Mouse (Mus musculus) liver, embryonic 15.5 days (tissue): ENCODE results near the gene Alk. TPM values are rescaled to one million over a fixed set of nuclear protein-coding genes. Genes with fewer than 3 reads are reported as not detected.

Experiments used
- ATAC-seq: fragments of 200-750 bp; cut with Nextera tagmentation; 2 replicates; pipeline ENCODE4 v1.8.0; 2017; ENCODE audit warnings: moderate number of reproducible peaks, mild to moderate bottlenecking, moderate library complexity; ENCODE audit not compliant: insufficient read depth
- H3K27ac ChIP-seq: fragments of 300-500 bp; sonication (generic); replicated peaks from 2 replicates; pipeline ENCODE4 v1.5.1; 2015; ENCODE audit warnings: mild to moderate bottlenecking, inconsistent platforms
- H3K27me3 ChIP-seq: fragments of 300-500 bp; sonication (generic); 2 replicates; pipeline ENCODE4 v1.6.1; 2015; ENCODE audit warnings: mild to moderate bottlenecking, inconsistent platforms
- H3K36me3 ChIP-seq: fragments of 300-500 bp; sonication (generic); replicated peaks from 2 replicates; pipeline ENCODE4 v1.6.1; 2015; ENCODE audit warnings: moderate library complexity, mild to moderate bottlenecking, inconsistent platforms
- H3K4me1 ChIP-seq: fragments of 300-500 bp; sonication (generic); replicated peaks from 2 replicates; pipeline ENCODE4 v1.6.1; 2015; ENCODE audit warnings: inconsistent platforms
- H3K4me2 ChIP-seq: fragments of 300-500 bp; sonication (generic); 2 replicates; pipeline ENCODE4 v1.6.1; 2015; ENCODE audit warnings: moderate library complexity, mild to moderate bottlenecking, inconsistent platforms
- H3K4me3 ChIP-seq: fragments of 300-500 bp; sonication (generic); replicated peaks from 2 replicates; pipeline ENCODE4 v1.5.1; 2015; ENCODE audit warnings: mild to moderate bottlenecking, inconsistent platforms
- H3K9ac ChIP-seq: fragments of 300-500 bp; sonication (generic); 2 replicates; pipeline ENCODE4 v1.6.1; 2015; ENCODE audit warnings: moderate library complexity, mild to moderate bottlenecking, inconsistent platforms
- H3K9me3 ChIP-seq: fragments of 300-500 bp; sonication (generic); replicated peaks from 2 replicates; pipeline ENCODE4 v1.6.1; 2016; ENCODE audit warnings: inconsistent platforms
- WGBS: fragments of 180-500 bp; shearing (Covaris S2); methylation state at CpG from one replicate; pipeline ENCODE4 v1.1.7; 2015; ENCODE audit warnings: mixed read lengths; ENCODE audit not compliant: insufficient replicate concordance; 5-methylcytosine and 5-hydroxymethylcytosine counted together
- polyA plus RNA-seq: library from polyadenylated mRNA; unstranded; fragments of >200 nt; fragmentation: Nextera tagmentation; extraction: Ambion mirVana; gene quantifications from 2 replicates; pipeline ENCODE4 v1.2.1, GENCODE M21; 2015

The Alk gene
- polyA plus RNA-seq, 1 experiment from 2014 or later: 0.06 TPM

DNA sequence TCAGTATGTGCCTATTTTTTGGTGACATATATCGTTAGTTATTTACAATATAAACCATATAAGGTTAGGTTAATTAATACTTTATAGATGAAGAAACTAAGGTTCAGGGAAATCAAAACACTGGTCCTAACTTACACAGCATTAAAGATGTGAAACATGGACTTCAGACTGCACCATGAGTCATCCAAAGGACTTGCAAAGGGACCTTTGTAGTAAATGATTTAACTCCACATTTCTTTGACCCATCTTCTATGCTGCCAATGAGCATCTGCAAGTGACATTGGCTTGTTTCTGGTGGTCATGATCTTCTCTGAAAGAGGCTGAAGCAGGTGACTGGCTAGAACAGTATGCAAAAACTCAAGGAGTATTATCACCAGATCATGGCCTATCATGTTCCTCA is 482.8 kb downstream of the Alk start:
- H3K27ac ChIP-seq: no peak overlapping the region
- no peaks in the 10 kb centered on the region for H3K4me1 ChIP-seq
- WGBS: 67% methylated on average over 1 of the region's 1 CpGs
- ATAC-seq: no peak
- no peak overlapping the region for H3K4me2 ChIP-seq
- H3K36me3 ChIP-seq: no peaks in the 10 kb centered on the region
- no peaks in the 10 kb centered on the region for H3K27me3 ChIP-seq
- H3K4me3 ChIP-seq: no peak overlapping the region
- no peak overlapping the region for H3K9ac ChIP-seq
- H3K9me3 ChIP-seq: no peaks in the 10 kb centered on the region

DNA sequence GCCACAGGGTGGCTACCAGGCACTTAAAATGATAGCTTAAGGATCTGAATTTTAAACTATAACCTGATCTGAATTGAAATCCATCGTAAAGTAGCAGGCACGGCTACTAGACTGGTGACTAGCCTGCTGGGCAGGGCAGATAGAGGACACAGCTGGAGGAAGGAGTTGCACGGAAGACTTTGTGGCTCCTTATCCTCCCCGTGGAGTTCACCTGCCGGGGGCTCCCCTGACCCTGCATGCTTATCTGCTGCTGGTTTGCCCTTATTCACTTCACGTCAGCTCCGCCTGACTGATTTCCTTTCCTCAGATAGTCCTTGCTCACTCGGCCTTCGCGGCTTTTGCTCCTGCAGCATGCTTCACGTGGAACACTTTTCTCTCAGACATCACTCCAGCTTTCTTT is 484.1 kb downstream of the Alk start:
- Histone ChIP-seq H3K36me3 (no peaks in the 10 kb centered on the region), H3K9me3 (no peaks in the 10 kb centered on the region), H3K4me2 (no peak overlapping the region), H3K9ac (no peak overlapping the region), H3K4me3 (no peak overlapping the region), H3K27ac (no peak overlapping the region), H3K27me3 (no peaks in the 10 kb centered on the region), H3K4me1 (no peaks in the 10 kb centered on the region)
- 31% methylated on average over 11 of the region's 11 CpGs for WGBS
- ATAC-seq: 0 out of 2 replicates have a peak, but pooled peaks have one; percentile 34

DNA sequence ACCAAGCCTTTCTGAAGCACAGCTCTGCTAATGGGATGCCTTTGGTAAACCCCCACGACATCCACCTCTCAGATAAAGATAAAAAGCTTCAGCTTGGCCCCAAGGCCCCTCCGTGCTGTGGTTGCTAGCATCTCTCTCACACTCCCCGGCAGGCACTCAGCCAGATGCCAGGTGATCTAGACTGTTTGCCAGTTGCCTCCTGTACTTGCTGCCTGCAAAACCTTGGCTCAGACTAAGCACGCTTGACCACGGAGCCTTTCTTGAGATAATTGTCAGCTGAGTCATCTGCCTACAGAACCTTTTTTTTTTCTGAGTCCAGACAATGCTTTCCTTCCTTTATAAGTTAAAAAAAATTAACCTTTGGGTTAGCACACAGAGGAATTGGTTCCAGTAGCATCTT is 486.1 kb downstream of the Alk start:
- H3K4me2 ChIP-seq: no peak overlapping the region
- H3K27ac ChIP-seq: no peak overlapping the region
- 25% methylated on average over 5 of the region's 5 CpGs for WGBS
- no peaks in the 10 kb centered on the region for H3K36me3 ChIP-seq
- no peaks in the 10 kb centered on the region for H3K27me3 ChIP-seq
- no peaks in the 10 kb centered on the region for H3K9me3 ChIP-seq
- no peak for ATAC-seq
- H3K4me3 ChIP-seq: no peak overlapping the region
- H3K4me1 ChIP-seq: no peaks in the 10 kb centered on the region
- no peak overlapping the region for H3K9ac ChIP-seq

DNA sequence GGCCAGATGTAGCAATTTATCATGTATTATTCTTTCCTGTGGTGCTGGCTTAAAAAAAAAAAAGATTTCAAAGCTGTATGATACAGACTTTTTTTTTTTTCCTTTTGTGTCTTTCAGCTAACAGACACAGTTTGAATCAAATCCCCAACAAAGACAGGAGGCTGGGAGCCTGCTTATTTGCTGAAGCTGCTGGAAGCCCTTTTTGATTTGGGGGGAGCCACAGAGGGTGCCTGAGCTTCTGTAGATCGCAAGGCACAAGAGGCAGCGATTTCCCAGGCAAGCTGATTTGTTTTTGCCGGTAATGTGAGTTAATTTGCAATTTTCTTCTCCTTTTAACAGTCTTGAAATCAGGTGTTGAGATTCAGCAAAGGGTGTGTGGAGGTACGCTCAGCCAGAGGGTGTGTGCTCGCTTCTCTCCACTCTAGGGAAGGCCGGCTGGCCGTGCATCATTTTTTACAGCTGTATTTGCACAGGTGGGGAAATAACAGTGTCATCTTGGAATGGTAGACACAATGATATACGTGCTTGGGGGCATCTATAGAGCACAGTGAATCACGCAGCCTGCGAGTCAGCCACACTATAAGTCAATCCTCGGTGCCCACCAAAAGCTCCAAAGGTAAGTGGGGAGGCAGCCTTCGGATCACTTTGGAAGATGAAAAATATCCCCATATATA is 489.0 kb downstream of the Alk start:
- Histone ChIP-seq H3K36me3 (no peaks in the 10 kb centered on the region), H3K4me3 (no peak overlapping the region), H3K27ac (no peak overlapping the region), H3K9me3 (no peaks in the 10 kb centered on the region), H3K9ac (no peak overlapping the region), H3K27me3 (no peaks in the 10 kb centered on the region), H3K4me2 (no peak overlapping the region), H3K4me1 (no peaks in the 10 kb centered on the region)
- WGBS: 55% methylated on average over 12 of the region's 12 CpGs
- no peak for ATAC-seq

DNA sequence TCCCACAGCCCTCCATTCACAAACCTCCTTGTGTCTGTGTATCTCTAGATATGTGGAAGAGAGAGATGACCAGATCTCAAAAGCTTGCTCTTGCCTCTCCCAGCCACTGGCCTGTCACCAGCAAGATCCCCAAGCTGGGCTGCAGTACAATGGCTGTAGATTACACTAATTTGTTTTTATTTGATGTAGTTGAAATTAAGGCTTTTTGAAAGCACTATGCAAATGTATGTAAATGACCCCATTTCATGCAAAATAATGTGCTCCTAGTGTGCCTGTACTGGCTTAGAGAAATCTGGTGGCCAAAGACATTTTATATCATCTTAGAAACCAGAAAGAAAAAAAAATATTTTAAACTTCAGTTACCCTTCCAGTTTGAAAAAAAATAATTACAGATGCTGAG is 492.4 kb downstream of the Alk start:
- Histone ChIP-seq H3K4me3 (no peak overlapping the region), H3K9ac (no peak overlapping the region), H3K27ac (no peak overlapping the region), H3K9me3 (no peaks in the 10 kb centered on the region), H3K4me1 (no peaks in the 10 kb centered on the region), H3K36me3 (no peaks in the 10 kb centered on the region), H3K4me2 (no peak overlapping the region), H3K27me3 (no peaks in the 10 kb centered on the region)
- no peak for ATAC-seq

DNA sequence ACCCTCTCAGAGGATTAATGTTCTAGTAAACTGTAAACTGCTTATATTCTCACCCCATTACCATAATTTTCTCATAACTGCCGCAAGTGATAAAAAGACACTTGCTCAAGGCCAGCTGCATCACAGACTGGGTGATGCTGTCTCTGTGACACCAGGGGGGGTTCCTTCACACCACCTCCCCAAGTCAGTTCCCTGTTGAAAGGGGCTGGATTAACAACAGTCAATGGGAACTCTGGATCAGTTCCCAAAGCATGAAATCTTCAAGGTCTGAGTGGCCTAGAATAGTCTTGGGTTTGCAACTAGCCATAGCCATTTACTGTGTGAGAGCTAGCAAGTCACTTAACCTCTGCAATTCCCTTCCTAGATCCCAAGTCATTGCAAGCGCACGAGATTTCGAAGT is 492.9 kb downstream of the Alk start:
- Histone ChIP-seq H3K36me3 (no peaks in the 10 kb centered on the region), H3K27me3 (no peaks in the 10 kb centered on the region), H3K9me3 (no peaks in the 10 kb centered on the region), H3K4me2 (no peak overlapping the region), H3K9ac (no peak overlapping the region), H3K4me3 (no peak overlapping the region), H3K27ac (no peak overlapping the region), H3K4me1 (no peaks in the 10 kb centered on the region)
- ATAC-seq: no peak
- 68% methylated on average over 4 of the region's 4 CpGs for WGBS

DNA sequence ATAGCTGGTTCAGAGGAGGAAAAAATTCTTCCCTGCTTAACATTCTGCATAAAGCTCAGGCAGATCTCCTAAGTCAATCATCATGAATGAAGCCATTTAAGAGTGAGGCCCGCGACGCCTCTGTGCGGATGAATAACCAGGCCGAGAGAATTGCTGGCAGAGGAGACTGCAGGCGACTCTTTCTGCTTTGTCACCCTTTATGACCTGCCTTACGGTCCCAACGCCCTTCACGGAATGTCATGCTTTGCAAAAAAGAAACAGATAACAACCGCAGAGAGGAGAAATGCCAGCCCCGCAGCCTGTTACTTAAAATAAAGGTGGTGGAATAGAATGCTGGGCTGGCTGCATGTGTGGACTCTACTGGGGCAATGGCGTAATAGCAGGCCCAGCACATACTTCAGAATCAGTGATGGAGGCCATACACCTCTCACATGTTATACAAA is 517.1 kb downstream of the Alk start:
- H3K36me3 ChIP-seq: no peaks in the 10 kb centered on the region
- 69% methylated on average over 12 of the region's 12 CpGs for WGBS
- ATAC-seq: no peak

DNA sequence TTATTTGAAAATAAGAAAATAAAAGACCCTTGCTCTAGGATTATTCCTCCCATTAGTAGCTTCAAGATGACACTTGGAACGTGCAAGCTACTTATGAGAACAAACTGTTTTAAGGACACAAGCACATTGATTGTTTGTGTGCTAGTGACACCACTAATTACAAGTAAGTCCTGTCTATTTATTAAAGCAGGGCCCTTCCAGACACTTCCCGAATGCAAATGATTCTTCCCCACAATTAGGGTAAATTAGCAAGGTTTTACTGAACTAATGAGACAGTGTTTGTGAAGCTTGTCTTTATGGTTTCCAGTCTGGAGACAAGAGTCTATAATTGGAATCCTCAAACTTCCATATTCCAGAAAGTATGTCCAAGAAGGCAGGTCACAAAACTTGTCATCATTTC is 523.0 kb downstream of the Alk start:
- Histone ChIP-seq H3K4me2 (no peak overlapping the region), H3K27ac (no peak overlapping the region), H3K36me3 (no peaks in the 10 kb centered on the region), H3K4me3 (no peak overlapping the region), H3K27me3 (no peaks in the 10 kb centered on the region), H3K9me3 (no peaks in the 10 kb centered on the region), H3K9ac (no peak overlapping the region), H3K4me1 (no peaks in the 10 kb centered on the region)
- ATAC-seq: no peak
- WGBS: 49% methylated on average over 2 of the region's 2 CpGs

More for the DNA sequence above, 517.1 kb downstream of the Alk start:
- Histone ChIP-seq H3K27ac (no peak overlapping the region), H3K4me3 (no peak overlapping the region), H3K4me1 (no peaks in the 10 kb centered on the region), H3K4me2 (no peak overlapping the region), H3K9me3 (no peaks in the 10 kb centered on the region), H3K27me3 (no peaks in the 10 kb centered on the region), H3K9ac (no peak overlapping the region)

DNA sequence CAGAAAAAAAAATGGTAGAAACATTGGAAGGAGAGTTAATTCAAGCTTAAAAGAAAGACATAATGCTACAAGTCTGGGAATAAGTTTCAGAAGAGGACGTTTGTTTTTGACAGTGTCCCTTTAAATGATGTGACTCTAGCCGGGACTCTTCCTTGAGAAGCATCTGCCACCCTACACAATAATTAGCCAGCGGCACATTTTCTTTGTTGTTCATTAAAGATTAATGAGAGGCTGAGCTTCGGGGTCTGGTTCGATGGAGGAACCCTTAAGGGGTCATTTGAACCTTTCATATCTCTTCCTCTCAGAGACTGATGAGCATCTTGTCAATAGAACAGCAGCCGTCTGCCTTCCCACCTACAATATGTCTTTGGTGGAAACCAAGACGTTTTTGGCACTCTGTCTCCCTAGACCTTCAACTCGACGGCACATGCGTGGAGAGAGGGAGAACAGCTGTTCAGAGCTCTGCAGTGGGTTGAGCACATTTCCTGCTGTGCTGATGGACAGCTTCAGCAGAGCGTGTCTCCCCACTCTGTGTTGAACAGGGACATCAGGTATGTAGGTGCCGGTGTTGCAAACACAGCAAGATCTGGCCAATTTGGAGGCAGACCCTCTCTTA is 528.0 kb downstream of the Alk start:
- H3K9ac ChIP-seq: no peak overlapping the region
- no peaks in the 10 kb centered on the region for H3K4me1 ChIP-seq
- H3K9me3 ChIP-seq: no peaks in the 10 kb centered on the region
- no peaks in the 10 kb centered on the region for H3K27me3 ChIP-seq
- no peak for ATAC-seq
- H3K27ac ChIP-seq: no peak overlapping the region
- no peak overlapping the region for H3K4me2 ChIP-seq
- no peaks in the 10 kb centered on the region for H3K36me3 ChIP-seq
- H3K4me3 ChIP-seq: no peak overlapping the region
- 41% methylated on average over 12 of the region's 12 CpGs for WGBS

DNA sequence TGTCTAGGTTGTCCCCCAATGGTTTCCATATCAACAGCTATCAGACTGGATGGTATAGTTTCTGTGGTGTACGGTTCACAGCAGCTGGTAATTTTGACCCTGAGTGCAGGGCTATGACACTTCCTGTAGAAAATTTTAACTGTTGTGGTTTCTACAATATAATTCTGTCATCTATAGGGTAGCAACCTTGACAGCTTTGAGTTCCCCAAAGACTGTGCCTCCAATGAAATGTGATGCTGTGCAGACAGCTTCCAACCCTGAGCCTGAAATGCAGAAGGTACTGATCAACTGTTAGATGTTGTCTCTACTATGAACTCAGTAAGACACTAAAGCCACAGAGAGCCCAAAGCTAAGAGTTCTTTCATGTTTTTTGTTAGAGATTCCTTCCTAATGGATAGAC is 532.6 kb downstream of the Alk start:
- Histone ChIP-seq H3K9me3 (no peaks in the 10 kb centered on the region), H3K27ac (no peak overlapping the region), H3K9ac (no peak overlapping the region), H3K27me3 (no peaks in the 10 kb centered on the region), H3K4me3 (no peak overlapping the region), H3K4me2 (no peak overlapping the region), H3K4me1 (no peaks in the 10 kb centered on the region), H3K36me3 (no peaks in the 10 kb centered on the region)
- 22% methylated on average over 1 of the region's 1 CpGs for WGBS
- no peak for ATAC-seq

DNA sequence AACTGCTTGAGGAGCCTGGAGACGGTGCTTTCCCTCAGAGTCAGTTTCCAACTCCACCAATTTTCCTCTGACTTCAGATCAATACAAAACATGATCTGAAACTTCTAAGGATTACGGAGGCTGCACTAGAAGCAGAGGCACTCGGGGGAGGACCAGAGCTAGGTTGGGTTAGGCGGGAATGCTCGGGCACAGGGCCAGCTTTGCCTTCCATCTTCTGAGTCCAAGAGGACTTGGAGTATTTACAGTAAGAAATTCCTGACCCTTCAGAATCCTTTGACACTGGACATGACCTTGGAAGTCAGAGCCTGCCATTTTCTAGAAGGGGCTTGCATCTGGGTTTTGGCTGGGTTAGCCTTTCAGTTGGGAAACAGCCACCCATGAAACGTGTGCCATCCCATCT is 536.3 kb downstream of the Alk start:
- ATAC-seq: no peak
- 60% methylated on average over 6 of the region's 6 CpGs for WGBS
- no peaks in the 10 kb centered on the region for H3K9me3 ChIP-seq
- H3K36me3 ChIP-seq: no peaks in the 10 kb centered on the region
- H3K4me2 ChIP-seq: no peak overlapping the region
- no peak overlapping the region for H3K9ac ChIP-seq
- H3K27me3 ChIP-seq: no peaks in the 10 kb centered on the region
- H3K4me3 ChIP-seq: no peak overlapping the region
- no peak overlapping the region for H3K27ac ChIP-seq
- no peaks in the 10 kb centered on the region for H3K4me1 ChIP-seq

DNA sequence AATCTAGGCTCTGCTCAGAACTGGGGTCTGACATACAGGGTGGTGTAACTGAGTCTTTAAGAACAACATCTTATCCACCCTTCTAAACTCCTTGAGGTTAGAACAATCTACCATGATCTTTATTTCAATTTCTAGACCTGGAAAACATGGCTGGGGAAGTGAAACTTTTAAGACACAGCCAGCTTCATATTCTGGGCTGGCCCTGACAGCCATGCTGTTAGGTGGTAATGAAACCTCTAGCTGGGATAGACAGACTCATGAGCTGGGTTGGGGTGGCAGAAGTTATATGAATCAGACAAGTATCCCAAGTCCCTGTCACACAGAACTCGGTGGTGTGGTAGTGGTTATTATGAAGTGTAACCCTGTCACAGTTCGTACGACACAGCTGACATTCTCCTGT is 541.4 kb downstream of the Alk start:
- 70% methylated on average over 3 of the region's 3 CpGs for WGBS
- Histone ChIP-seq H3K9ac (no peak overlapping the region), H3K9me3 (no peaks in the 10 kb centered on the region), H3K4me3 (no peak overlapping the region), H3K4me1 (no peaks in the 10 kb centered on the region), H3K36me3 (no peaks in the 10 kb centered on the region), H3K27ac (no peak overlapping the region), H3K4me2 (no peak overlapping the region), H3K27me3 (no peaks in the 10 kb centered on the region)
- ATAC-seq: no peak
